ENCODE assay signal across 15 mouse cellular contexts in genomic region chr15:8936911-8937310, GRCm38 (mm10). TPM values are rescaled to one million over a fixed set of nuclear protein-coding genes. Genes with fewer than 3 reads are reported as not detected.
"Had no signal": no experiment of that assay in that cellular context is flagged by ENCODE, and none has a peak within 500 bp of the region (broad histone marks: within the 10 kb centered on the region; RNA-seq: fewer than 3 reads in every experiment).

No protein-coding gene starts in this region.

- DNase-seq: kidney, postnatal 25 days; layer of hippocampus, adult 9-11 months; liver; lung, adult 18-20 months; lung, postnatal 10 days; lung, postnatal 36 days; retina, postnatal 1 day; right cerebral cortex, postnatal 25 days; spleen, adult 18-20 months; thymus, postnatal 25 days had no signal

- ATAC-seq: liver, embryonic 12.5 days; midbrain, embryonic 13.5 days; midbrain, embryonic 16.5 days had no signal

RNA-seq across cellular contexts. Expression of gene Ranbp3l, which starts 30.8 kb away (rescaled TPM):
- polyA plus RNA-seq: limb, embryonic 10.5 days; myocyte had no signal
